Mouse (Mus musculus): ENCODE data around the gene Lrfn1.
A peak's percentile ranks its signal among the peaks of the same experiment; 100 is the strongest.

Gene Lrfn1

GRCm38 (mm10) chr7:28451531-28452360 lies at the start of gene Lrfn1:
Lrfn1 (plus strand) TSS chr7:28451980.
- no peak for DNase-seq

DNA sequence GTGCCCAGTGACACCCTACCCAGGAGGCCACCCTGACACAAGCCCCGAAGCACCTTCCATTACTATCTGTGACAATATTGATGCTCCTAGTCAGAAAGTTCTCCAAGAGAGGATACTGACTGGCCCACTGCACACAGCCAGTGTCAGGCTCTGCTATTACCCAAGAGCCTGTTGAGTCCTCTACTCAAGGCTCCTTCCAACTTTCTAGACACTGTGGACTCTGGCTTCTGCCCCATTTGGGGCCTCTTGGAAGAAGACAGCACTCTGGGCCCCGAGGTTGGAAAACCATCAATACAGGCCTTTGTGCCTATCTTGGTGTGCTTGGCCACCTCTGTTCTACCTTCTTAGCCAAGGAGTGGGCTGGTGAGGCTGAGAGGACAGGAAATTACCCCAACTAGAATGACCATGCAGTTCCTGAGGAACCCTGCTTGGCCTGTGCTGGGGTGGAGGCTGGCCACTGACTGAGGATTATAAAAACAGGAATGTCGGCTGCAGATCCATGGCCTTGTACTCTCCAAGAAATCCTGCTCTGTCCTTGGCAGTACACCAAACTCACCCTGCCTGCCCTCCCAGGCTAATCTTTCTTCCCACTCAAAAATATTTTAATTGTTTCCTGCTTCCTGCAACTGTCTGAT lies 40.8 kb upstream of the Lrfn1 start:
- DNase-seq: no peak

GRCm38 (mm10) chr7:28412826-28413225 lies 39.0 kb upstream of the Lrfn1 start:
- no peak for DNase-seq

- no peak for DNase-seq
These were observed 34.4 kb upstream of the Lrfn1 start for GRCm38 (mm10) chr7:28417368-28417767.

- no peak for DNase-seq
These were observed 33.6 kb upstream of the Lrfn1 start for GRCm38 (mm10) chr7:28418096-28418670.

- DNase-seq: no peak
These were observed 32.4 kb upstream of the Lrfn1 start for GRCm38 (mm10) chr7:28419416-28419815.

DNA sequence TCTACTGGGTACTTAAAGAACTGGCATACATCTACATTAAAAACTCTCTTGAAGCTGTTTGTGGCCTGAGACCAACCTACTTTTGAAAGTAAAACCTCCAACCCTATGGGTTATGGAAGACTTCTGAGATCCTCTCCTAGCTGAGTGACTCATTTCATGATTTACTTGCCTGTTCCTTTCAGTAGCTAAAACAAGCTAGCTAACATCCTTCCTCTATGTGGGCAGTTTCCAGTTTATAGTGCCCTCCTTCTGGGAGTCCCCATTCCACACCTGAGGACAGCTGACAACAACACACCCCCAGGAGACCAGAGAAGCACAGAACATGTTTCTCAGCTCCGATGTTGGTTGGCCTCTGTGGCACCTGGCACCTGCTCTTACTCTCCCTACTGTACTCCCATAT lies 28.8 kb upstream of the Lrfn1 start:
- DNase-seq: no peak

DNA sequence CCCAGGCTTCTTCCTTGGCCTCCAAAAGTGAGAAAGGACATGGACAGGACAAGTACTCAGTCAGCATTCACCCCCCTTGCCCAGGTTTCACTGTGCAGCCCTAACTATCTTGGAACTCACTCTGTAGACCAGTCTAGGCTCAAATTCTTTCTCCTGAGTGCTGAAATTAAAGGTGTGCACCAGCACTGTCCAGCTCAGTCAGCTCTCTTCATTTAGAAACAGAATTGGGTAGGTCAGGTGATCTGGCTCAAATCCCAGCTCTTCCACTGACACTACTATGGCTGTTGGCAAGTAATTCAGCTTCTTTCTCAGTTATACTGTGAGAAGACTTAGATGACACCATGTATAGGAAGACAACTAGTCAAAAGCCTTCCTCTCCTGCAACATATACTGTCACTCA lies 24.0 kb upstream of the Lrfn1 start:
- no peak for DNase-seq

- DNase-seq: no peak
These were observed 21.3 kb upstream of the Lrfn1 start for GRCm38 (mm10) chr7:28430512-28430911.

- DNase-seq: no peak
These were observed 19.5 kb upstream of the Lrfn1 start for GRCm38 (mm10) chr7:28432252-28432651.

- DNase-seq: no peak
These were observed 16.0 kb upstream of the Lrfn1 start for GRCm38 (mm10) chr7:28435660-28436259.

DNA sequence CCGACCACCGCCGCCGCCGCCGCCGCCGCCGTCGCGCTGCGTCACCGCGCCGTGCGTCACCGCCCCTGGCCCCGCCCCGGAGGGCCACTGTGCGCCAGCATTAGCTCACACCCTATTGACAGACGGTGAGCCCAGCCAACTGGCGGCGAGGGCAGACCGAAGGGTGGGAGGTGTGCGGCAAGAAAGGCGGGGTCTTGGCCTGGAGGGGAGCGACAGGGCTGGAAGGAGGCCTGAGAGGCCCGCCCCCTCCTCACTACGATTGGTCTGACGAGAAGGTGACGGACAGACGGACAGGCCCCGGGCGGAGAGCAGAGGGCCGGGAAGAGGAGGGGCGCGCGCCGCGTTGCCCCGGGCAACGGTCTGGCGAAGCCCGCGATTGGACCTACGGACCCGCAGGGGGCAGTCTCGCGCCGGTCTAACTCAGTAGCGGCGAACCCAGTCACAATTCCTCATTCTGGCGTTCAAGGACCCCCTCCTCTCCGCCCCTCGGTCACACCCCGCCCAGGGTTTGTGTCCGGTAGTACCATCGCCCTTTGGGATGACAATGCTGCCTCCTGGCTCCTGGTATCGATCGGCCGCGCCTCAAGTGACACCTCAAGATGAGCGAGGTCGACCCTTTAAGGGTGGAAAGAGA lies 15.4 kb upstream of the Lrfn1 start:
- DNase-seq: peak; percentile 100

GRCm38 (mm10) chr7:28436932-28437570 lies 14.7 kb upstream of the Lrfn1 start, which contains the start of gene Gmfg:
Gmfg (plus strand) TSS chr7:28437447.
- peak; percentile 77 for DNase-seq

DNA sequence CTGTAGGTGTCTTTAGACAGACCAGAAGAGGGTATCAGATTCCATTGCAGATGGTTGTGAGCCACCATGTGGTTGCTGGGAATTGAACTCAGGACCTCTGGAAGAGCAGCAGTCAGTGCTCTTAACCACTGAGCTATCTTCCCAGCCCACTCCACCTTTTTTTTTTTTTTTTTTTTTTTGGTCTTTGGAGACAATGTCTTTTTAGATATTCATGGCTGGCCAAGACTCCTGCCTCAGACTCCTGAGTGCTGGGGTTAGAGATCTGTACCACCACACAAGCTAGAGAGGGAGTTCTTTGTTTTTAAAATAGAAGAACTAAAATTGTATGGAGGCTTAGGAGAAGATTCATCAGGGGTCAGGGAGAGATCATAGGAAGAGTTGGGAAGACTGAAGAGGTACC lies 13.8 kb upstream of the Lrfn1 start:
- no peak for DNase-seq

DNA sequence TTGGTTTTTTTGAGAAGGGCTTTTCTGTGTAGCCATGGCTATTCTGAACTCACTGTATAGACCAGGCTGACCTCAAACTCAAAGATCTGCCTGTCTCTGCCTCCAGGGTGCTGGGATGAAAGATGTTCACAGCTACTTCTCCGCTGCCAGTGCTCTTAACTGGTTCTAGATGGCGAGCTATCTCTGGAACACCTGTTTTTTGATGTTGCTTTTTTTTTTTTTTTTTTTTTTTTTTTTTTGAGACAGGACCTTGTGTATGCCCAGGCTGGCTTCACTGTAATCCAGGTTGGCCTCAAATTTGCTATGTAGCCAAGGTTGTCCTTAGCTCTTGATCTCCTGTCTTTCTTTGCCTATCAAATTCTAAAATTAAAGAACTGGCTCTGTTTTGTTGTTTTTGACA lies 13.0 kb upstream of the Lrfn1 start:
- DNase-seq: no peak

DNA sequence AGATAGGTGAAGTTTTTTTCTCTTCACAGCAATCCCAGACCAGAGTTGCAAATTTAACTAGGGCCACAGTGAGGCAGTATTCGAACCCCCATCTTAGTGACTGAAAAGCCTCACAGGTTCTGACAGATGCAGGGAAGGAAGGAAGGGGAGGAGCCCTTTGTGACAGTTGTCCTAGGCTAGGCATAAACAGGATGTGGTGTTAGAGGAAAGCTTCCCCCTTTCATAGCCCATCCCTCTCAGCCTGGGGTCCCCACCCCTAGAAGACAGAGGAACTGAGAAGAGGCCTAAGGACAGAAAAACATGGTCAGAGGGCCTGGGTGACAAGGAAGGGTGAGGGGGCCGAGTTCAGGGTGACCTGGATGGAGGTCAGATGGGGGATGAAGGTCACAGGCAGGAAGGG lies 11.0 kb upstream of the Lrfn1 start:
- no peak for DNase-seq

DNA sequence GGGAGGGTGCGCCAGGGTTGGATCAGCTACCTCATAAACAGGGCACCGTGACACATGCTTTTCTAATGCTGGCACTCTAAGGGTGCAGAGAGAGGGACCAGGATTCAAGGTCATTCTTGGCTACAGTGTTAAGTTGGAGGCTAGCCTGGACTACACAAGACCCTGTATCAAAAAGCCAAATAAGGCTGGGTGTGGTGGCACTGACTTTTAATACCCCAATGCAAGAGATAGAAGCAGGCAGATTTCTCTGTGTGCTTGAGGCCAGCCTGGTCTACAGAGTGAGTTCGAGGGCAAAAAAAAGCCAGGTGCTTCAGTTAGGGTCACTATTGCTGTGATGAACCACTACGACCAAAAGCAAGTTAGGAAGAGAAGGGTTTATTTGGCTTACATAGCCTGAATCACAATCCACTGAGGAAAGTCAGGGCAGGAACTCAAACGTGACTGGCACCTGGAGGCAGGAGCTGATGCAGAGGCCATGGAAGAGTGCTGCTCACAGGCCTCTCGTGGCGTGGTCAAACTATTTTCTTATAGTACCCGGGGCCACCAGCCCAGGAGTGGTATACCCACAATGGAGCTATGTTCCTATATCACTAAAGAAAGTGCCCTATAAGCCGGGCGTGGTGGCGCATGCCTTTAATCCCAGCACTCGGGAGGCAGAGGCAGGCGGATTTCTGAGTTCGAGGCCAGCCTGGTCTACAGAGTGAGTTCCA lies 9.8 kb upstream of the Lrfn1 start:
- DNase-seq: no peak

DNA sequence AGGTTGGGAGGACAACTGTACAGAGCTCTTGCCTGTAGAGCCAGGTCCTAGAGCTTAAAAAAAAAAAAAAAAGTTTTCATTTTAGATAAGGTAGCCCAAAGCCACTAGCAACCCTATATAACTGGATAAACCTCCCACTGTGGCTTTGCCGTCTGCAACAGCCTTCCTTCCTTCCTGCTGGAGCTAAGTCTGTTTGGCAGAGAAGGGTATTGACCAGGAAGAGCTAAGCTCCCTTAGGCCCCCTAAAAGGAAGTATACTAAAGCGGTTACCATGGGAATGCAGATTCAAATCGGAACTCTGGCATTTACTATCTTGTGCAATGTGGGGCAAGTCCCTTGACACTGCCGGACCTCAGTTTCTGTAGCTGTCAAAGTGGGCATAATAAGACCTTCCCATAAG lies 9.1 kb upstream of the Lrfn1 start:
- no peak for DNase-seq

DNA sequence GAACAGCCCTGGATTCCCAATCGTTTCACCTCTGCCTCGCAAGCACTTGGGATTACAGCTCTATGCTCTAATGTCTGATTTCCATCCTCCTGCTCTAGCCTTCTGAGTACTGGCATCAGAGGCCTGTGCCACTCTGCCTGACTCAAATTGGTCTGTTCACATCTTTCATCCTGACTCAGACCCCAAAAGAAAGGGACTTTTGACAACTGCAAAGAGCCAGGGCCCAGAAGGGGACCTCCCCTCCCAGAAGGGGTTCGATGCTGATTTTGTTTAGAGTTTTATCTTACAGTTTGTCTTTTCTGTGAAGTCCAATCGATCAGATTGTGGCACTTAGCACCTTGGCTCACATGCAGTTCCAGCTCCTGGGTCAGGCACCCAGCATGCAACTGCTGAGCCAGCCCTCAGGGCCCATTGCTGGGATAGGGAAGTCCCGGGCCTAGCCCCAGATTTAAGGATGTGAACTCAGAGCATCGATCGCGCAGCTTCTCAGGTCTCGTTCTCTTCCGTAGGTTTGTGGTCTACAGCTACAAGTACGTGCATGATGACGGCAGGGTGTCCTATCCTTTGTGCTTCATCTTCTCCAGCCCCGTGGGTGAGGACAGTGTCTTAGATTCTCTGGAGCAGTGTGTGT lies 7.3 kb upstream of the Lrfn1 start:
- no peak for DNase-seq

GRCm38 (mm10) chr7:28446446-28446845 lies 5.3 kb upstream of the Lrfn1 start:
- peak; percentile 66 for DNase-seq

GRCm38 (mm10) chr7:28447101-28447830 lies 4.5 kb upstream of the Lrfn1 start:
- DNase-seq: no peak

Measured in right cerebral cortex, adult 18-20 months (tissue).